Mouse (Mus musculus) heart, embryonic 14.5 days (tissue): Measurements from ENCODE around the gene Bpi. TPM values are rescaled to one million over a fixed set of nuclear protein-coding genes. Genes with fewer than 3 reads are reported as not detected.

Experiments used
- ATAC-seq: fragments of 200-750 bp; cut with Nextera tagmentation; 2 replicates; pipeline ENCODE4 v1.8.0; 2017; ENCODE audit warnings: low read depth, moderate TSS enrichment; ENCODE audit not compliant: insufficient number of reproducible peaks, insufficient read depth, low FRiP score
- H3K27ac ChIP-seq, 2 experiments: fragments of 200-500 bp in 1 of 2; fragments of 300-500 bp in 1 of 2; sonication (generic) in 1 of 2; replicated peaks in 1 of 2; 2 replicates each; pipeline ENCODE4 v1.5.1; 2012 to 2014; ENCODE audit warnings: low read depth in 2 of 2, low read length in 2 of 2, control low read depth in 1 of 2, mild to moderate bottlenecking in 1 of 2, mixed read lengths in 1 of 2; ENCODE audit not compliant: control insufficient read depth in 1 of 2, insufficient read depth in 1 of 2
- H3K27me3 ChIP-seq: fragments of 300-500 bp; sonication (generic); 2 replicates; pipeline ENCODE4 v1.6.1; 2014; ENCODE audit warnings: mild to moderate bottlenecking, low read length, control low read depth; ENCODE audit not compliant: control insufficient read depth, insufficient read depth
- H3K36me3 ChIP-seq: fragments of 300-500 bp; sonication (generic); 2 replicates; pipeline ENCODE4 v1.6.1; 2014; ENCODE audit warnings: mild to moderate bottlenecking, control low read depth, low read length, mixed read lengths; ENCODE audit not compliant: control insufficient read depth, insufficient read depth
- H3K4me1 ChIP-seq, 2 experiments: fragments of 200-500 bp in 1 of 2; fragments of 300-500 bp in 1 of 2; sonication (generic) in 1 of 2; 2 replicates each; pipeline ENCODE4 v1.6.1; 2012 to 2014; ENCODE audit warnings: low read length in 2 of 2, control low read depth in 1 of 2, mixed read lengths in 1 of 2; ENCODE audit not compliant: control insufficient read depth in 2 of 2, insufficient read depth in 2 of 2
- H3K4me2 ChIP-seq: fragments of 300-500 bp; sonication (generic); 2 replicates; pipeline ENCODE4 v1.6.1; 2014; ENCODE audit warnings: mild to moderate bottlenecking, low read length
- H3K4me3 ChIP-seq, 2 experiments: fragments of 200-500 bp in 1 of 2; fragments of 300-500 bp in 1 of 2; sonication (generic) in 1 of 2; 2 replicates each; pipeline ENCODE4 v1.5.1; 2012 to 2014; ENCODE audit warnings: low read length in 2 of 2, mild to moderate bottlenecking in 2 of 2, control low read depth in 1 of 2, low read depth in 1 of 2, moderate library complexity in 1 of 2; ENCODE audit not compliant: control insufficient read depth in 1 of 2, insufficient read depth in 1 of 2
- H3K9ac ChIP-seq: fragments of 300-500 bp; sonication (generic); 2 replicates; pipeline ENCODE4 v1.6.1; 2014; ENCODE audit warnings: mild to moderate bottlenecking, low read length
- H3K9me3 ChIP-seq: fragments of 300-500 bp; sonication (generic); 2 replicates; pipeline ENCODE4 v1.6.1; 2016; ENCODE audit warnings: low read length, control low read depth; ENCODE audit not compliant: control insufficient read depth
- WGBS: fragments of 180-500 bp; shearing (Covaris S2); extraction: QIAGEN DNeasy Blood & Tissue Kit; methylation state at CpG from one replicate; pipeline ENCODE4 v1.1.7; 2014; 5-methylcytosine and 5-hydroxymethylcytosine counted together
- polyA plus RNA-seq: library from polyadenylated mRNA; unstranded; fragments of >200 nt; fragmentation: Nextera tagmentation; extraction: Ambion mirVana; gene quantifications from 2 replicates; pipeline ENCODE4 v1.2.1, GENCODE M21; 2014

Bpi gene
- polyA plus RNA-seq, 1 experiment from 2014 or later, result not detected

GRCm38 (mm10) chr2:158230617-158231016, 27.3 kb upstream of the Bpi start:
- ATAC-seq, result no peak
- Histone ChIP-seq H3K4me3 (no peak overlapping the region), H3K4me2 (no peak overlapping the region), H3K4me1 (peaks cover 0 to 10% of the 10 kb centered on the region in 2 experiments; a peak in 3 of 4 replicates), H3K27ac (no peak overlapping the region), H3K9me3 (no peaks in the 10 kb centered on the region), H3K9ac (no peak overlapping the region), H3K36me3 (no peaks in the 10 kb centered on the region), H3K27me3 (peaks cover 11% of the 10 kb centered on the region; the same call in 1 of the 2 replicates)
- 58% methylated on average over 6 of the region's 6 CpGs for WGBS

- H3K4me1 ChIP-seq, result peaks cover 0 to 10% of the 10 kb centered on the region in 2 experiments; a peak in 3 of 4 replicates
- no peaks in the 10 kb centered on the region for H3K9me3 ChIP-seq
- no peaks in the 10 kb centered on the region for H3K36me3 ChIP-seq
- H3K4me3 ChIP-seq, result no peak overlapping the region
- ATAC-seq, result no peak
- WGBS, result 51% methylated on average over 5 of the region's 5 CpGs
- no peak overlapping the region for H3K9ac ChIP-seq
- no peak overlapping the region for H3K4me2 ChIP-seq
- H3K27ac ChIP-seq, result no peak overlapping the region
- H3K27me3 ChIP-seq, result peaks cover 8% of the 10 kb centered on the region; the same call in 1 of the 2 replicates
Measured at GRCm38 (mm10) chr2:158231071-158231470, 26.8 kb upstream of the Bpi start.

- Histone ChIP-seq H3K4me3 (no peak overlapping the region), H3K27ac (no peak overlapping the region), H3K27me3 (peaks cover 8% of the 10 kb centered on the region; the same call in 1 of the 2 replicates), H3K9ac (no peak overlapping the region), H3K4me1 (peaks cover 0 to 10% of the 10 kb centered on the region in 2 experiments; a peak in 3 of 4 replicates), H3K36me3 (no peaks in the 10 kb centered on the region), H3K4me2 (no peak overlapping the region), H3K9me3 (no peaks in the 10 kb centered on the region)
- 66% methylated on average over 3 of the region's 3 CpGs for WGBS
- no peak for ATAC-seq
Measured at GRCm38 (mm10) chr2:158232414-158232813, 25.5 kb upstream of the Bpi start.

- no peak overlapping the region for H3K4me2 ChIP-seq
- H3K4me1 ChIP-seq, result peaks cover 0 to 10% of the 10 kb centered on the region in 2 experiments; a peak in 3 of 4 replicates
- no peak overlapping the region for H3K9ac ChIP-seq
- peaks cover 8% of the 10 kb centered on the region; the same call in 1 of the 2 replicates for H3K27me3 ChIP-seq
- no peak overlapping the region for H3K27ac ChIP-seq
- no peak overlapping the region for H3K4me3 ChIP-seq
- ATAC-seq, result no peak
- H3K36me3 ChIP-seq, result no peaks in the 10 kb centered on the region
- 50% methylated on average over 3 of the region's 3 CpGs for WGBS
- H3K9me3 ChIP-seq, result no peaks in the 10 kb centered on the region
Measured at GRCm38 (mm10) chr2:158233106-158233505, 24.8 kb upstream of the Bpi start.

GRCm38 (mm10) chr2:158236698-158237097, 21.2 kb upstream of the Bpi start:
- Histone ChIP-seq H3K4me3 (no peak overlapping the region), H3K36me3 (no peaks in the 10 kb centered on the region), H3K4me1 (no peaks in the 10 kb centered on the region), H3K9me3 (no peaks in the 10 kb centered on the region), H3K27me3 (0 out of 2 replicates have a peak, but pooled peaks cover 2% of the 10 kb centered on the region), H3K4me2 (no peak overlapping the region), H3K27ac (no peak overlapping the region), H3K9ac (no peak overlapping the region)
- no peak for ATAC-seq

- H3K27ac ChIP-seq, result no peak overlapping the region
- no peaks in the 10 kb centered on the region for H3K36me3 ChIP-seq
- H3K27me3 ChIP-seq, result 0 out of 2 replicates have a peak, but pooled peaks cover 2% of the 10 kb centered on the region
- 81% methylated on average over 5 of the region's 5 CpGs for WGBS
- no peaks in the 10 kb centered on the region for H3K9me3 ChIP-seq
- H3K4me1 ChIP-seq, result no peaks in the 10 kb centered on the region
- H3K9ac ChIP-seq, result no peak overlapping the region
- no peak overlapping the region for H3K4me3 ChIP-seq
- no peak for ATAC-seq
- no peak overlapping the region for H3K4me2 ChIP-seq
Measured at GRCm38 (mm10) chr2:158238101-158238500, 19.8 kb upstream of the Bpi start.

GRCm38 (mm10) chr2:158241126-158241738, 16.7 kb upstream of the Bpi start:
- no peak overlapping the region for H3K9ac ChIP-seq
- H3K4me1 ChIP-seq, result peaks cover 0 to 4% of the 10 kb centered on the region in 2 experiments; a peak in 1 of 4 replicates
- no peaks in the 10 kb centered on the region for H3K36me3 ChIP-seq
- no peaks in the 10 kb centered on the region for H3K9me3 ChIP-seq
- no peak overlapping the region for H3K4me2 ChIP-seq
- WGBS, result 69% methylated on average over 5 of the region's 5 CpGs
- no peak overlapping the region for H3K4me3 ChIP-seq
- no peak for ATAC-seq
- no peak overlapping the region for H3K27ac ChIP-seq
- 0 out of 2 replicates have a peak, but pooled peaks cover 2% of the 10 kb centered on the region for H3K27me3 ChIP-seq
